Mouse (Mus musculus): ENCODE results near the gene Tnfrsf18.

Gene Tnfrsf18

DNA sequence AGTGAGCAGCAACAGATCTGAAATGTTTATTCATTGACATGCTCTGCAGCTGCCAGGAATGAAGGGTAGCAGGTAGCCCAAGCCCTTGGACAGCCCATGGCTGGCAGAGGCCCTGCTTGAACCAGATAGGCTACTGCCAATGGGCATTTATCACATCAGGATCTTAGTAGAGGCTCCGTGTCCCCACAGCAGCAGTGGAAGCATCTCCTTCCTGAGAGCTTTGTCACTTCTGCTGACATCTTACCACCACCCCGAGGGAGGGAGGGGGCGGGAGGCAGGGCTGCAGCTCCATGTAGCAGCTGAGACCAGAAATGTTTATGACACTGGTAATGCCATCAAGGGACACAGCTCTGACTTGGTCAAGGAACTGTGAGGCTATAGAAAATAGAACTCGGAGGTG lies 6.9 kb downstream of the Tnfrsf18 start:
- no peak for DNase-seq (ENCODE audit: low read depth, low spot score)

DNA sequence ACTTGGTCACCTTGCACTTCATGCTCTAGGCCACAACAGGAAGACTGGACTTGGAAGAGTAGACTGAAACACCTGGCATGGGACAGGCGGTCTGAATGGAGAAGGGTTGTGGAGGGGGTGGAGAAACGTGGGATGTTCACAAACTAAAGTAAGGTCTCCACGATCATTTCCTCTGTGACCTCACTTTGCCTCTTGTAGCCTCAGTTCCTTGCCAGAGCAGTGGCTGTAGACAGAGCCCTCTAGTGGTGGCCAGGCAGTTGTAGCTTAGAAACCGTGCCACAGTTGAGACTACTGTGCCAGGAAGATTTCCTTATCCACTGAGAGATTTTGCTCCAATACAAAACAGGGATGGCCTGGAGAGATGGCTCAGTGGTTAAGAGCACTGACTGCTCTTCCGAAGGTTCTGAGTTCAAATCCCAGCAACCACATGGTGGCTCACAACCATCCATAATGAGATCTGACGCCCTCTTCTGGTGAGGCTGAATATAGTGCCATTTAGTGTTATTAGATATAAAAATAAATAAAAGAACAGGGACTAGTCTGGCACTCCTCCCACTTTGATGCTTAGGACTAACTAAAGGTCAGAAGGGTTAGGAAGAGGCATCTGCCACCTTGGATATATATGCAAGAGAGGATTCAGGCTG lies 7.6 kb downstream of the Tnfrsf18 start:
- no peak for DNase-seq (ENCODE audit: low read depth, low spot score)

DNA sequence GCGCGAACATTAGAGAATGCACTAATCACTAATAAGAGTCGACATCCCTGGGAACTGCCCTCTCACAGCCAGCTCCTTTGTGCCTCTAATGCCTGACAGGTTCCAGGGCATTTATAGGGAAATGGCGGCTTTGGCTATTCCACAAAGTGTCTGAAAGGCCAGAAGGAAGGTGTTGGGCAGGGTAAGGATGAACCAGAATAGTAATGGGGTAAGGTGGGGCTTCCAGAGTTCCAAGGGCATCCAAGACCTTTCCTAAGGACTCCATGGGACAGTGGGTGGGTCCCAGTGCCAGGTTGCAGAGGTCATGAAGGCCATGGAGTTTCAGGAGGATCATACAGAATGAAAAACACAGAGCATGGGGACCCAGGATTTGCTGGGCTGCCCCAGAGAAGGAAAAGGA lies 8.3 kb downstream of the Tnfrsf18 start:
- DNase-seq (ENCODE audit: low read depth, low spot score), result no peak

DNA sequence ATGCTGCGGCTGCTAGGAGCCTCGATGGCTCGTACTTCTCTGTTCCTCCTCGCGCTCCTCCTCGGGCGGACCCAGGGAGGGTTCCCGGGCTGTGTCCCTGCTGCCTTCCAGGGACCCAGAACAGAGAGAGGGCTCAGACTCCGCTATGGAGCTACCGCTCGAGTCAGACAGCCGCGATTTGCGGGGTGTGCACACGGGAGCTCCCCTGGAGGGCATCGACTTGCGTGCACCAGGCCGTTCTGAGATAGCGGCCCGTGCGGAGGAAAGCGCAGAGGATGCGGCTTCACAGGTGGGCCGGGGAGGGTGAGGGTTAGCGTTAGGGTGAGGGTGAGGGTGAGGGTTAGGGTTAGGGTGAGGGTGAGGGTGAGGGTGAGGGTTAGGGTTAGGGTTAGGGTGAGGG lies 8.9 kb downstream of the Tnfrsf18 start:
- DNase-seq (ENCODE audit: low read depth, low spot score), result no peak

DNA sequence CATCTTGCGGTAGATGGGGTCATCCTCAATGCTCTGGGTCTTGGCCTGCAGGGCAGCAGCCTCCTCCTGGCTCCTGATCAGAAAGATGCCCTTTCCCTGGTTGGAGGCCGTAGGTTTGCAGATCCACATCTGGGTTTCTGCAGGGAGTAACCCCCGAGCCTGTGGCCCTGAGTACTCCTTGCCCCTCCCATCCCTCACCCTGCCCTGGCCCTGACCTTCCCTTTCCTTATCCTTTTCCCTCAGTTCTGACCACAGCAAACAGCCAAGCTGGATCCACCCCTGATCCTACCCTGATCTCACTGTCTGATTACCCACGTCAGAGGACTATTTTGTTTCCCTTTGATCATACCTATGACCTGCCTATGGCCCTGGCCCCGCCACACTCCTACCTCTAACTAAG lies 18.8 kb downstream of the Tnfrsf18 start:
- DNase-seq (ENCODE audit: low read depth, low spot score), result no peak

DNA sequence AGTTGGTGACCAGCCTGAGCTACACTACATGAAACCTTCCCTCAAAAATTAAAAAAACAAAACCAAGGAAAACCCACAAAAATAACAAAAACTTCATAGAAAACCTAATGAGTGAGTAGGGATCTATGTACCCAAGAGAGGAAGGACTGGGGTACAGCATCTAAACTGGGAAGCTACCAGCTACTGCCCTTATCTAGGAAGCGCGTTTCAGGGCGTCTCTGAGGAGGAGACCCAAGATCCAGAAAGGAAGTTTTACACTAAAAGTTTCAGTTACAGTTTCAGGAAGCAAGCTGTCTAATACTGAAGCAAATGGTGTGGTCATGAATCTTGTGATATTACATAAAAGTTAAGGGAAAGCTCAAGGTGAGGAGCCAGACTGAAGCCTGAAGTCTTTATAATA lies 23.8 kb downstream of the Tnfrsf18 start:
- DNase-seq (ENCODE audit: low read depth, low spot score), result no peak

DNA sequence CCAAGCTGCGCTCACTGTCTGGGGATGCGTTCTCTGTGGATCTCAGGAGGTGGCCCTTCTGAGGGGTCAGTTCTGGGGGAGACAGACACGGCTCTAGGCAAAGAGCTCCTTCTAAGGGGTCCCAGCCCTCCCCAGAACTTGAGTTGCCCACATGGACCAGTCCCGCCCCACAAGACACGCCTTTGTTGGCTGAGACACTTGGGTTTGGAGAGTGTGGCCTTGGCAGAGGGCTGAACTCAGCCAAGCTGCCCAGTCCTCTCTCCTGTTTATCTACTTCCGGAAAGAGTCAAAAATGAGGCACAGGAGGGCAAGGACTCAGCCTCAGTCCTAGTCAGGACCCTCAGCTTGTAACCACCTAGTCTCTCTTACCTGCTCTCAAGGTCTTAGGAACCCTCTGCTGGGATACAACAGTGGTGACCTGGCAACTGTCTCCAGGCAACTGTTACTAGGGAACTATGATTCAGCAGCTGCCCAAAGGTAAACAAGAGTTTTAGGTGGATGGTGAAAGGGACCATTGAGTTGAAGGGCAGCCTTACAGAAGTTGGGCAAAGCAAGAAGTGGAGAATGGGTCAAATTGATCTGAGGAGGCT lies 24.5 kb downstream of the Tnfrsf18 start:
- DNase-seq (ENCODE audit: low read depth, low spot score), result no peak

DNA sequence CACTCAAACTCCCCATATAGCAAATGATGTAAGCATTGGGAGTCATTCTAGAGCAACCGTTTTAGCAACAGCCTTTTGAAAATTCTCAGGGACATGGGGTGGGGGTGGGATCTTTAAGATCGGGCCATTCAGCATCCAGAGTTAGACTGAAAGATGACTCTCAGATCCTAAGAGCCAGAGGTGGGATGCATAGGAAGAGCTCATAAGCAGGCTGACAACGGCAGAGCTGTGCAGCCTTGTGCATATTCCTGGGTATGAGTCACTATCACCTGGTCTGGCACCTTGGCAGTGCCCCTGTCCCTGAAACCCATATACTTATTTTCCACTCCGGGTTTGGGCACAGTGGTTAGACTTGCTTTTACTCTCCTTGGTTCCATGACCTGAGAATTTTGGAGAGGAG lies 27.1 kb downstream of the Tnfrsf18 start:
- DNase-seq (ENCODE audit: low read depth, low spot score), result no peak

DNA sequence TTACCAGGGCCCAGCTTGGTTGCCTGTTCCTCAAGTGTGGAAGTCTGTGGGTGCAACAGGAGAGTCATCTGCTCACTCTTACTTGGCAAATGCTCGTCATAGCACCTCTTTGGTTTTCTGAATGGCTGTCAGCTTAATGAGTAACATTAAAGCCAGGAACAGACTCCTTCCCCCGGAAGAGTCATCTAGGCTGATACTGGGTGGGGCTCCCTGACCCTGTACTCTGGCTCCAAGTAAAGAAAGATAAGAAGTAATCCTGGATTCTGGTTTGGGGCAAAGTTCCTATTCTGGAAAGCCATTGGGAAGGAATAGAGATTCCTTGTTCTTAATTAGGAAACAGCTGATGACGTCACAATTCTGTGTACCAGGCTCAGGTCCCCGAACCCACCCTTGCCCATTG lies 28.2 kb downstream of the Tnfrsf18 start:
- no peak for DNase-seq (ENCODE audit: low read depth, low spot score)

DNA sequence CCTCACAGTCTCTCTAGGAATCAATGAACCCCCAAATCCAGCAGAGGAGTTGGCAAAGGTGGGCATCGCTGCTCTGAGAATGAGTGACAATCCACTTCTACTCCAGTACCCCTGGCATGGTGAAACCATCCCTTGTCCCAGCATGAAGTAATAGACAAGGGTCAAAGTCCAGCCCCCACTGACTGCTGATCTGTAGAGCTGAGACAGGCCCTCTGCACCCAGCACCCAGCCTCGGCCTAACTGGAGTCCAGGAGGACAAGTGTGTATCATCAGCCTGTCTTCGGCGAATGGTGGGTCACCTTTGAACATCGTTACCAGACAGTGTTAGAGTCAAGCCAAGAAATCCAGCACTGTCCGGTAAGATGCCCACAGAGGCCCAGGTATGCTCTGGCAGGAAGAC lies 28.6 kb downstream of the Tnfrsf18 start:
- DNase-seq (ENCODE audit: low read depth, low spot score), result no peak

DNA sequence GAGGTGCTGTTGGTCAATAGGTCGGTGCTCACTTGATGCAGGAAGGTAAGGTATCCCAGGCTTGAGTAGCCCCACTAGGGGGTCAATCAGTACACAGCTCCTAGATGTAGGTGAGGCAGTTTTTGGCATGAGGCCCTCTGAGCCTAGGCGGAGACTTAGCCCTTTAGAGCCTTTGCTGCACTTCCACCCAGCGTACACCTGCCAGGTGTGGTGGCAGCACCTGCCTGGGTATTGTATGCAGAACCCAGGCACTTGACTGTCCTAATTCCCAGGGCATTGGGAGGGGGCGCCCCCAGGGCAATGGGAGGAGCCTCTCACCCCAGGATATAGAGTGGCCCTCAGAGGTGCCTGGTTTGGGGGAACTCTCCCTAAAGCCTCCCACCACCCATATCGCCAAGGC lies 29.2 kb downstream of the Tnfrsf18 start:
- DNase-seq (ENCODE audit: low read depth, low spot score), result no peak

DNA sequence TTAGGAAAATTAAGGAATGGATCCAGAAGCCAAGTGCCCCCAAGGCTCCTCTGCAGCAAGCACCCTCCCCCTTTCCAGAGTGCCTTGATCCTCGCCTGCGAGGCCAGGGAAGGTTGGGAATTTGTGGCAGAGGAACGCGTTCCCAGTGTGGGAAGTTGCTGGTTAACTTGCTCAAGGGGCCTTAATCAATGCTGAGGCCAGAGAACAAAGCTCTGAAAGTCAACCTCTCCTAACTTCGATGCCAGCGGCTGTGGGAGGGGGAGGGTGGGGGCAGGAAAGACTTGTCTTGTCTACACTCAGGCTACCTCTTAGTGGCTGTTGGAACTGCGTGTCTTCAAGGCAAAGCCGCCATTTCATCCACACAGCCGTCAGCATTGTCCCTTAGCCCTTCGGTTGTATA lies 31.7 kb downstream of the Tnfrsf18 start:
- no peak for DNase-seq (ENCODE audit: low read depth, low spot score)

DNA sequence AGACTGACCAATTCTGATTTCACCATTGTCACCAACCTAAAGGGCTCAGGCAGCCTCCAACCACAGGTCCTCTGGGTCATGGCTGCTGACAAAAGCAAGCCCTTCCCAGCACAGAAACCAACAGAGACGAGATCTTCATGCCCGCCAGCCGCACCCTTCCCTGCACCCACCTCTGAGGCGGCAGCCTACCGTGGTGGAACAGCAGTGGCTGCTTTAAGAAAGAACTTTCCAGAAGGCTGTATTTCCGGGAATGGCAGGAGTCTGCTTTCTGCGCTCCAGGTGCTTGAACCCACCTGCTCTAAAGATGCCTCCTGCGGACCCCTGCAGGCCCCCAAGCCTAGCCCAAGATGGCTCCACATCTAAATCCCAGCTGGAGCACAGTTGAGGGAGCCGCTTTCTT lies 32.9 kb downstream of the Tnfrsf18 start:
- DNase-seq (ENCODE audit: low read depth, low spot score), result no peak

DNA sequence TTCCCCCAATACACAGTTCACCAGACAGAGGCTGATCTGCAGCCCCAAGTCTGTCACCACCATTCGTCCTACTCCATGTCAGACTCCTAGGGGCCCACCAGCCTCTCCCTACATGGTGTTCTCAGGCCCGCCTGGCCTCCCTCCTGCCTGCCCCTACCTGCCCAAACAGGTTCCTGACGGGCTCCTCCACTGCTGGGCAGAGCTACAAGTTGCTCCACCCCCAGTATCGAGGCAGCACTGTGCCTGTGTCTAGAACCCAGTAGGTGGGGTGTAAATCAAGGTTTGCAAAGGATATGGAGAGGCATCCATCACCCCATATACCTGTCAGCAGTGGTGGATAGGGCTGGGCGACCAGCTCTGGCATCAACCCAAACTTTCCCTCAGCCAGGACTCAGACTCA lies 33.3 kb downstream of the Tnfrsf18 start, which contains the start of gene Ttll10:
TSS of gene Ttll10 (minus strand) at position 154 of the 400 bp plus-strand sequence.
- DNase-seq (ENCODE audit: low read depth, low spot score), result no peak

DNA sequence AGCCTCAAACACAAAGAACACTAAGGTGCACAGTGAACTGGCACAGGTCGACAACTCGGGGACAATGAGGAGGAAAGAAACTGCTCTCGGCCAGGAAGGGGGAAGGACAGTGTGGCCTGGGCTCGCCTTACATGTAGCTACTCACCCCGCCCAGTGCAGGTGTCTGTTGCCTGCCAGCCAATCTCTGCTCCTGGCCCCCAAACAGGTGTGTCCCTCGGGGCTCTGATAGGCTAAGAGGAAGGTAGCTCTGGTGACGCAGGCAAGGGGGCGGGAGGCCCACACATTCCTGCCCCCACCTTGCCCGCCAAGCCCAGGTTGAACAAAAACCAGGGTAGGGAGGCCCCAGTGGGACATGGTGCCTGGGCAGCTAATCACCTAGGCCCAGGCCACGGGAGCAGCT lies 33.7 kb downstream of the Tnfrsf18 start:
- no peak for DNase-seq (ENCODE audit: low read depth, low spot score)

DNA sequence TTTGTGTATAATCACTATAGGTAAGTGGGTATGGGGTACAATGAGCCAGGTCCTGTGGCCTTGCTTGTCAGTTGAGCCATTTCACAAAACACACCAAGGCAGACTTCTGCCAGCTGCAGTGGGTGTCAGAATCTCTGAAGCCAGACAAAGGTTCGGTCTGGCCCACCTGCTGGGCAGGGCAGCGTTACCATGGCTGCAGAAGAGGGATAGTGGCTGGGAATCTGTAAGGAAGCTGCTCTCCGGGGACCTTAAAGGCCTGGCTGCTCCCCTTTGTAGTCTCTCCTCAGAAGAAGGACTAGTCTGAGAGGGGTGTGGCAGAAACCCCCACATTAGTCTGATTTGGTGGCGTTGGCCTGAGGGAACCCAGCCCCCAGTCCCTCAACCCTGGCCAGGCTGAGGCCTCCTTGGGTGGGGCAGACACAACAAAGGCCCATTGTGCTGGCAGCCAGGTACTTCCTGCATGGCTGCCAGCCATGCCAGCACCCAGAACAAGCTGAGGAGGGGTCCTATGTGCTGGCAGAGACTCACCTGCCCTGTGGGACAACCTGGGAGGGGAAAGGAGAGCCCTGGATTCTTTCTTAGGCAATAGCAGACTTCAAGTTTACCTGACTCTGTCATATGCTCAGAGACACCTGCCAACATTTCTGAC lies 38.0 kb downstream of the Tnfrsf18 start:
- DNase-seq (ENCODE audit: low read depth, low spot score), result no peak

DNA sequence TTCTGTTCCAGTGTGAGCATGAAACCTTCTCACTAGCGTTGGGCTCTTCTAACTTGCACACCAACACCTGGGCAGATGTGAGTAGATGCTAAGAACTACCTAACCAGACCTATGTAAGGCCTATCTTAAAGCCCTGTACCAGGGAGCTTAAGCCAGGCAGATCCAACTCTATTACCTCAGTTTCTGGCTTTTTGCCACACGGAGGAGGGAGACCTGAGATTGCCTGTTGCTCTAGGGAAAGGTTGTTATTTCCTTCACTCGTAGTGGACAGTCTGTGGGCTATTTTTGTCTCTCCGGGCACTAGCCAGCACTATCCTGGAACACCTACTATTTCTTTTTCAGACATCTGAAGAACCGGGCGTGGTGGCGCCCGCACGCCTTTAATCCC lies 38.5 kb downstream of the Tnfrsf18 start:
- DNase-seq (ENCODE audit: low read depth, low spot score), result no peak

DNA sequence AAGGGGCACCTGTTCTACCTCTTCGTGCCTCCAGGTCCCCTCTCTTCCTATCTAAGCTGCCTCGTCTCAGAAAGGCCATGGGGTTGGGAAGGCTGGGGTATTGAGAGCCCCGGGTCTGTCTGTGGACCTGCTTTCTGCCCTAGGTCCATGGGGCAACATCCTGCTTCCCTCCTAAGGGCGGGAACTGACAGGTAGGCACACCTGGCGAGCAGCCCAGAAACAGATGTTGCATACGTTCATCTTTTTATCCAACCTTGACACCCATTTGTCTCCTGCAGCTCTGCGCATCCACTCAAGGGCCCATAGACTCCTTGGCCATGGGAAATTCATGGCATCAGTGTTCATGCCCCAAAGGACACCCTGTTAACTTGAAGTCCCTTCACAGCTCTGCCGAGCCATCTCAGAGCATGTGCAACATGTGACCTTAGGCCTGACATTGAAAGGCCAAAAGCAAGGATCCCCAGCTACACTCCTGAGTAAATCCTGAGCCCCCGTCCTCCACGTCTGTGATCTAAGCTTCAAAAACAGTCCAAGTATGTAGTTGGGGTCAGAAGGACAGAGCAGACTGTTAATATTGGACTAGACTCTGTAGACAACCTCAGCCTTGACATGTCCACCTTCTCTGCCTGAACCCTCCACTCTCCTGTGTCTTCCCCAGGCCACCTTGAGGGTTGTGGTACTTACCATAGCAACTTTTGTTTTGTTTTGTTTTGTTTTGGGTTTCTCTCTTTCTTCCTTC lies 39.4 kb downstream of the Tnfrsf18 start:
- no peak for DNase-seq (ENCODE audit: low read depth, low spot score)

DNA sequence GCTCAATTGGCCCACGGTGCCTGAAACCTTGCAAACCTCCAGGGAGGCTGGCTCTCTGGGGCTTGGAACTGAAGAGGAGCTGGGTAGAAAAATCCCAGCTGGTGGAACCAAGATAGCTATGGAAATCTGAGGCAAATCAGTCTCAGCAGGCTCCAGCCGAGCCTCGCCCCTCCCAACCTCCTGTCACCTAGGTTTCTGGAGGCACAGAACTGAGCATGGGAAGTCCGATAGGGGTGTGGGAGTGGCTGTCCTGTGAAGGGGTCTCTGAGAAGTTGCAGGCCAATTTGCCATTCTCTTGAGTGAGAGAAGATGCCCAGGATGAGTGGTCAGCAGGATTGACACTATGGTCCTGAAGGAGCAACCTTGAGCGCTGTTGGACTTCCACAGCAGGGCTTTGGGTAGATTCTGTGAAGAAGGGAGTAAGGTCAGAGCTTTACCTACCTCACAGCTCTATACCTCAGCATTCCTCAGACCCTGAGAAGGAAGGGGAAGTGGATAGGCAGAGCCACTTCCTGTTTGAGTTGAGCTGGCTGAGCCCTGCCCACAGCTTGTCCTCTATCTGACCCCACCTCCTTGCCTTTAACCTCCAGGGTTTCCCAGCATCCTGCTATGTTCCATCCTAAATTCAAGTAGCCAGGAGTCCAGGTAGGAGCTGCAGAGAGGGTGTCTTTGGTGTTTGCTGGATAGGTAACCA lies 41.4 kb downstream of the Tnfrsf18 start:
- no peak for DNase-seq (ENCODE audit: low read depth, low spot score)

DNA sequence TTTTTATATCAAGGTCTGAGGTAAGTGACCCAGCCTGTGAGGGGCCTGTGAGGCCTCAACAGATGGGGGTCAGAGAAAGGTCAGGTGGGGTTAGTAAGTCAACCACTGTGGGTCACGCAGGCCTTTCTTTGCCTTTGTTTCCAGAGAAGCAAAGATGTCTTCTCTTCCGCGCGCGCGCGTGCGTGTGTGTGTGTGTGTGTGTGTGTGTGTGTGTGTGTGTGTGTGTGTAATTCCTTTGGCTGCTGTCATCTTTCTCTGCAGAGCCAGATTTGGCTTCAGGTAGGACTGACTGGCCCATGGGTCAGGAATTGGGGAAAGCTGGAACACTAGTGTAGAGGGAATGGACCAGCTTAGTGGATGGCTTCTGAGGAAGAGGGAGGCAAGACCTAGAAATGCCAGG lies 43.7 kb downstream of the Tnfrsf18 start:
- no peak for DNase-seq (ENCODE audit: low read depth, low spot score)

DNA sequence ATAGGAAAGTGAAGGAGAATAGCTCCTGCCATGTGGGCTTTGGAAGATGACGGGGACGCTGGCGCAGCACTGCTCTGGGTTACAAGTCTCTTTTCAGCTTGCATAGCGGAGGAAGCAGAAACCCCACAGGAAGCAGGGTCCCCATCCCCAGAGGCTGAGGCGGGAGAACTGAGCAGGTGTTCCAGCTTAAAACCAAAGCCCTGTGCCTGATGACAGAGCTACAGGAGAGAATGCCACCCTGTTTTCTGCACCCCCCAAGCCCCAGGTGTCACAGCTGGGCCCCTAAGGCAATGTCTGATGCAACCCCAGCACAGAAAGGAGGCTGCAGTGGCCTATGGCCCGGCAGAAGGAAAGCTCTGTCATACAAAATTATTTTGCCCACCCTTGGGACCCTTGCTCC lies 44.3 kb downstream of the Tnfrsf18 start:
- DNase-seq (ENCODE audit: low read depth, low spot score), result no peak

DNA sequence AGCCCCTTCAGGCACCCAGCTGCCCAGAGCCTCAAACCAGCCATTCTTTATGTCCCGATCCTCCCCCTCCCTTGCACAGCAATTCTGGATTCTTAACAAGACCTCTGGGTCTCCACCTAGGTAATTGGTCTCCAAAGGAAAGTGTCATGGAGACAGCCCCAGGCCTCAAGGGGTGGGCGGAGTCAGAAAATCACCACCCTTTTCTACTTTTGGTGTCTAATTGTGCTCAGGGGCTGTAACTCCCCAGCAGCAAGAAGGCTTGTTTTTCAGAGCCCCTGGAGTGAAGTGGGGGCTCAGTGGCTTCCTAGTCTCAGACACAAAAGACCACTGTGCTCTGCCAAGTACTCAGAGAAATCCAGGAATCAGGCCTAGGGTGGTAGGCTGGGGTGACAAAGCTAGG lies 44.8 kb downstream of the Tnfrsf18 start:
- DNase-seq (ENCODE audit: low read depth, low spot score), result no peak
